Mouse (Mus musculus) kidney, adult 2 months (tissue): ENCODE measurements around the gene Pfkfb1. TPM values are rescaled to one million over a fixed set of nuclear protein-coding genes. Genes with fewer than 3 reads are reported as not detected.

Experiments used
- DNase-seq: peaks from one replicate; pipeline ENCODE4 v3.0.0; 2021
- H3K27ac ChIP-seq: fragments of 200-500 bp; 2 replicates; pipeline ENCODE4 v1.5.1; 2012; ENCODE audit warnings: low read depth, low read length, control low read depth, inconsistent platforms; ENCODE audit not compliant: insufficient read depth
- H3K27me3 ChIP-seq: fragments of 200-500 bp; replicated peaks from 2 replicates; pipeline ENCODE4 v1.6.1; 2012; ENCODE audit warnings: mild to moderate bottlenecking, moderate library complexity, low read length, inconsistent platforms; ENCODE audit not compliant: control insufficient read depth, insufficient read depth
- H3K36me3 ChIP-seq: fragments of 200-500 bp; 2 replicates; pipeline ENCODE4 v1.6.1; 2012; ENCODE audit warnings: mild to moderate bottlenecking, moderate library complexity, low read length, inconsistent platforms; ENCODE audit not compliant: control insufficient read depth, insufficient read depth
- H3K4me1 ChIP-seq: fragments of 200-500 bp; 2 replicates; pipeline ENCODE4 v1.6.1; 2011; ENCODE audit warnings: low read length; ENCODE audit not compliant: control insufficient read depth, insufficient read depth
- H3K4me3 ChIP-seq: fragments of 200-500 bp; 2 replicates; pipeline ENCODE4 v1.5.1; 2011; ENCODE audit warnings: mild to moderate bottlenecking, low read depth, low read length, control low read depth; ENCODE audit not compliant: insufficient read depth
- CTCF ChIP-seq: fragments of 200-500 bp; conservative IDR thresholded peaks from 2 replicates; pipeline ENCODE4 v1.5.1; 2011; ENCODE audit warnings: low read depth, mild to moderate bottlenecking, control low read depth, low read length, moderate library complexity, mixed read lengths; ENCODE audit not compliant: insufficient read depth, insufficient read length
- POLR2A ChIP-seq: fragments of 200-500 bp; IDR thresholded peaks from one replicate; pipeline ENCODE4 v1.6.1; 2011; ENCODE audit warnings: low read depth, low read length, control low read depth
- WGBS: fragments of 180-500 bp; shearing (Covaris S2); methylation state at CpG from one replicate; pipeline ENCODE4 v1.1.7; 2018; 5-methylcytosine and 5-hydroxymethylcytosine counted together
- polyA plus RNA-seq: library from polyadenylated mRNA; depleted of rRNA; stranded (reverse); fragments of >200 nt; gene quantifications from 2 replicates; pipeline ENCODE4 v1.2.3, GENCODE M21; 2012

Gene Pfkfb1
- polyA plus RNA-seq, 1 experiment = 5.5 TPM

- Histone ChIP-seq H3K36me3 (no peaks in the 10 kb centered on the region), H3K27ac (no peak overlapping the region), H3K4me1 (no peaks in the 10 kb centered on the region), H3K4me3 (no peak overlapping the region), H3K27me3 (no peaks in the 10 kb centered on the region)
- no peak for DNase-seq
- 94% methylated on average over 12 of the region's 12 CpGs for WGBS
- TF ChIP-seq POLR2A (no peak), CTCF (no peak)
These were observed 23.2 kb upstream of the Pfkfb1 start for GRCm38 (mm10) chrX:150564644-150565357.

GRCm38 (mm10) chrX:150581921-150582320 lies 6.1 kb upstream of the Pfkfb1 start:
- Histone ChIP-seq H3K4me3 (no peak overlapping the region), H3K4me1 (peaks cover 5% of the 10 kb centered on the region; the same call in 1 of the 2 replicates), H3K27ac (no peak overlapping the region), H3K36me3 (no peaks in the 10 kb centered on the region), H3K27me3 (no peaks in the 10 kb centered on the region)
- DNase-seq = peak; percentile 56
- TF ChIP-seq CTCF (no peak), POLR2A (no peak)

- WGBS = 65% methylated on average over 8 of the region's 8 CpGs
- Histone ChIP-seq H3K36me3 (no peaks in the 10 kb centered on the region), H3K27me3 (no peaks in the 10 kb centered on the region), H3K4me3 (no peak overlapping the region), H3K27ac (peak overlapping the region; percentile 55), H3K4me1 (peaks cover 5% of the 10 kb centered on the region; the same call in 1 of the 2 replicates)
- peak; percentile 81 for DNase-seq
- TF ChIP-seq POLR2A = no peak
- TF ChIP-seq CTCF = no peak
These were observed 2.9 kb upstream of the Pfkfb1 start for GRCm38 (mm10) chrX:150585116-150585515.

- WGBS = 64% methylated on average over 5 of the region's 5 CpGs
- no peak for DNase-seq
These were observed 1.7 kb downstream of the Pfkfb1 start, which contains the start of gene Apex2 for GRCm38 (mm10) chrX:150589696-150590095. Gene Apex2, minus strand, starts transcription at chrX:150589868.

GRCm38 (mm10) chrX:150593266-150594035 lies 5.4 kb downstream of the Pfkfb1 start:
- Histone ChIP-seq H3K27ac (no peak overlapping the region), H3K36me3 (no peaks in the 10 kb centered on the region), H3K27me3 (no peaks in the 10 kb centered on the region), H3K4me3 (no peak overlapping the region), H3K4me1 (no peaks in the 10 kb centered on the region)
- no peak for TF ChIP-seq CTCF
- no peak for TF ChIP-seq POLR2A
- peak; percentile 7 for DNase-seq
- 75% methylated on average over 12 of the region's 12 CpGs for WGBS

More at GRCm38 (mm10) chrX:150589696-150590095, 1.7 kb downstream of the Pfkfb1 start, which contains the start of gene Apex2:
- H3K27ac ChIP-seq = no peak within 1 kb of the TSS
- no peak for TF ChIP-seq POLR2A
- TF ChIP-seq CTCF = no peak
- no peaks in the 10 kb centered on the region for H3K36me3 ChIP-seq
- H3K27me3 ChIP-seq = no peaks in the 10 kb centered on the region
- H3K4me3 ChIP-seq = no peak within 1 kb of the TSS
- no peaks in the 10 kb centered on the region; the same call in 1 of the 2 replicates for H3K4me1 ChIP-seq

- Histone ChIP-seq H3K27me3 (no peaks in the 10 kb centered on the region), H3K4me1 (no peaks in the 10 kb centered on the region), H3K27ac (no peak overlapping the region), H3K36me3 (no peaks in the 10 kb centered on the region), H3K4me3 (no peak overlapping the region)
- WGBS = 83% methylated on average over 3 of the region's 3 CpGs
- no peak for DNase-seq
- TF ChIP-seq POLR2A (no peak), CTCF (no peak)
These were observed 6.1 kb downstream of the Pfkfb1 start for GRCm38 (mm10) chrX:150594176-150594575.
